Mouse (Mus musculus) lung, postnatal 10 days (tissue): Measurements from ENCODE around the gene Sf3b2.

Experiments
- DNase-seq: peaks from one replicate; pipeline ENCODE4 v3.0.0; 2021

Sf3b2 gene

DNA sequence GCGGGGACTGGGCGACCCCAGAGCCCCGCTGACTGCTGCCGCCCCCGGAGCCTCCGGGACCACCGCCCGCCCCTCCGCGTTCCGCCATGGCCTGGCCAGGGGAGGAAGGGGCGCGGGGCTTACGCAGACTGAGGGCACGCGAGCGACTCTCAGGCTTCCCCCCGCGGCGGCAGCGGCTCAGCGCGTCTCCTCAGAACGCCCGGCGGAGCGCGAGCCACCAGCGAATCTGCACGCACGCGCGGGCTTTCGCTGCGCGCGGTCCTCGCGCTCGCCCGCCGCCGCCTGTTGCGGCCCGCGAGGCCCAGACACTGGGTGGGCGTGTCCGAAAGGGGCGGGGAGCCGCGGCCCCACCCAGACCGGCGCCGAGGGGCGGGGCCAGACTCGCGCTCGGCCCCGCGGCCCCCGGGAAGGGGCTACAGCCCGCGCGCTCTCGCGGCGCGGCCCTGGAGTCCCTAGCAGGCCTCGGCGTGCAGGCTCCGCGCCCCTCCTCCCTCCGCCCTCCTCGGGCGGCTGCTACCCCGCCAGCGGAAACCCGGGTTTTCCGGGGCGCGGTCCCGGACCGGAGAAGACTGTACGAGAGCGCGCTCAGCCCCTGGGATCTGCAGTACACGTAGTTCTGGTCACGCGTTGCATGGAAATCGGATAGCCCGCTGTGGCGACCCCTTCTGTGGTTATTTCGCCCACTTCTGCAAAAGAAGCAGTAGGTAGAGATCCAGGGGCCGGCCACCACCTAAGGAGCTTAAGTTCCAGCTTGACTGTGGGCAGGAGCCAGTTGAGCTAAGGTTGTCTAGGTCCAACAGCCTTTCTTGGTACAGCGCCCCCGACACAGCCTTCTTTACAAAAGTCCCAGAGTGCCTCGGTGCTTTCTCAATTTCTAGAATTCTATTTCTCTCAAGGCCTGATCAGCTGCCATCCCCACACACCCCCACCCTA lies 22.2 kb downstream of the Sf3b2 start, which contains the start of gene Pacs1:
Gene Pacs1, minus strand, starts transcription at position 319 of the 933 bp plus-strand sequence.
- peak; percentile 95 for DNase-seq

DNA sequence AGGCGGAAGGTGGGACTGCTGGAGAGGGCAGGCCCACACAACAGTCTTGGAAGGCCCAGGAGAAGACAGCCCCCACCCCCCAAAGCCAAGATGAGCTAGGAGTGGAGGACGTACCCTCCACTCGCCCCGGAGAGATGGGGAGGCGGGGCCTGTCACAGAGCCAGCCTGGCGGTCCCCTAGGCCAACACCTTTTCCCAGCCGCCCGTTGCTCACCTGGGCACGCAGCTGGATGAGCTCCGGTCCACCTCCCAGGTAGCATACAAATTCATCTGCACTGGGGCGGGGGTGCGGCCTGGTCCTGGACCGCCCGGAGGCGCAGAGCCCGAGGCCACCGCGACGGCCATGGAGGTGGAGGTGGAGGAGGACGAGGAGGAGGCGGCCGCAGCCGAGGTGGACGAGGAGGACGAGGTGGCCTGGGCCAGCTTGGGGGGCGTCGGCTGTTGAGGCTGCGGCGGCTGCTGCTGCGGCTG lies 22.9 kb downstream of the Sf3b2 start:
- peak; percentile 70 for DNase-seq

DNA sequence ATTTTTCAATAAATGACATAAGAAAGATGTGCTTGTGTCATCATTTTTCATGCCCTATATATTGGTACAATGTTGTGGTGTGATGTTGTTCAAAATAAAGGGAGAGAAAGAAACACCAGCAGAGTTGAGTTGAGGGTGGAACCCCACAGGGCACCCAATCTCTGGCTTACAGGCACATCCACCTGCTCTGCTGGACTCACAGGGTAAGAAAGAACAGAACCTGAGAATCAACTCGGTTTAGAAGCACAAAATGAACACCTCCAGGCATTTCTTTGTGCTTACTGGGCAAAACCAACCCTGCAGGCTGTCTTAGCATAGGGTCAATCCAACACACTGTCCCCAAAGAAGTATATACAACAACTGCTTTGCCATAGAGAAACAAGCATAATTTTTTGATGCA lies 23.8 kb downstream of the Sf3b2 start:
- no peak for DNase-seq

DNA sequence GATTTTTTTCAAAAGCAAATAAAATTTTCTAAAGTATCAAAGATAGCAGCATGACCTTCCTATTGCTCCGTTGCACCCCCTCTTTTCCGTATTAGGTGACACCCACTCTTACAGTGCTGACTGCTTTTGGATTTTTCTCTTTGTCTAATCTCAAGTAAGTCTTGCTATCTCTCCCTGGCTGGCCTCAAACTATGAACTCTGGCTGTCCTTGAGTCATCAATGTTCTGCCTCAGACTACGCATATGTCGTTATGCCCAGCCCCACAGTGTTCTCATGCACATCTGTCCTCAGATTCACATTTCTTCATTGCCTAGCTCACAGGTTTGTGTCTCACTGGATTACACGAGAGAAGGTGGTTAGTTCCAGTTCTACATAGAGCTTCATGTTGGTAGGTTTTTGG lies 25.9 kb downstream of the Sf3b2 start:
- DNase-seq, result no peak

DNA sequence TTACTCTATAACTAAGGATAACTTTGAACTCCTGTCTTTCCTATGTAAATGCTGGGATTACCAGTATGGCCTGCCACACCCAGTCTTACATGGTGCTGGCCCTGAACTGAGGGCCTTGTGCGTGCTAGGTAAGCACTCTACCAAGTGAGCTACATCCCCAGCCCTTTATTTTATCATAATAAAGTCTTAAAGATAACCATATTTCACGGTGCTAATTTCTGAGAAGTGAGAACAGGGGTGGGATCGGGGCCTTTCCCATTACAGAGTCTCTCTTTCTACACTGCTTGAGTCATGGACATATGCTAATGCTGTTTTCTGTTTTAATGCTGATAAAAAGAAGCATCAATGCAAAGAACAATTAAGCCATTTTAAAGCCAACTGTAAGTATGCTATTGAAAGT lies 26.4 kb downstream of the Sf3b2 start:
- no peak for DNase-seq

DNA sequence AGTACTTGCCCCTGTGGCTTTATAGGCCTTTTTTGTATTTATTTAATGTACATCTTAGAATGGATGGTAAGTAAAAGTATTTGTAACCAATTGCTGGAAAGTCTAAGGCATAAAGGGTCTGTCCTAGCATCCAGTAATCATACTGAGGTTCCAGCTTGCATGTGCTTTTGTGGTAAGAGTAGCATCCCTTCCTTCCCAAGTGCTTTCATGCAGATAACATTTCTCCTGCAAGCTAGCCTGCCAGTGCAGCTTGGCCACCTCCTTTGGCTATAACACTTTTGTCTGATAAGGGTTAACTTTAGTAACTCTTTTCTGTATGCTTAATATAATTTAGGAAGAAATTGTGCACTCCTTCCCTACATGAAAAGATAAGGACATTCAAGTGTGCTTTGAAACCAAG lies 27.2 kb downstream of the Sf3b2 start:
- DNase-seq, result no peak

DNA sequence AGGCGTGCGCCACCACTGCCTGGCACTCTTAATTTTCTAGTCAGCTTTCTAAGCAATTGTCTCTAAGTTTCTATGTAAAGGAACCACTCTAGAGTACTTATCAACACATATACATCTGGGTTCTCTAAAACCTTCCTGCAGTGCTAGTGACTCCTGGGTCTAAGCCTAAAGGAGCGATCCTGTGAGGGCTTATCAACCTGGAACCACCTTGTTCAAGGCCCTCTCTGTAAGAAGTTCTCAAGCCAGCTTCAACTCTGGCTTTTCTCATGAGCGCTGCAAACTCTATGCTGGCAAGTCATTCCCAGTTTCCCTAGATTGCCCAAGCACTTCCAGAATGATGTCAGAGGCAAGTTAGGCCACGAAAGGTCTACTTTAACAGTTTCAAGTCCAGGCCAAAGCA lies 28.2 kb downstream of the Sf3b2 start:
- no peak for DNase-seq

DNA sequence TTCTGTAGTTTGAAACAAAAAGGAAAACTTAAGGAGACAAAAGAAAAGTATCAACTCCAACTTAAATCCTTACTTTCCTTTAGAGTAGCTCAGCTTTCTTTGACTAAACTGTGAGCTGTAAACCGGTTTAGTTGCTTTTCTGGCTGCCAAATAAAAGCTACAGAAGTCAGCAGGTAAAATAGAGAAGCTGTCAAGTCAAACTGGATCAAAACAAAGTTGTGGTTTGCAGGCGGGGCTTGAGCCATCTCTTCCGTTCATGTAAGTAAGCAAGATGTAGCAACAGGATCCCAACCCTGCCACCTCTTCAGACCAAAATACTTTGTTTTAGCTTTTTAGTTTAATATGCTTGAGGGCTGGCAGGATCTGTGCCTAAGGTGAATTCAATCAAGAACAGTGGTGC lies 38.1 kb downstream of the Sf3b2 start:
- DNase-seq, result peak; percentile 20

DNA sequence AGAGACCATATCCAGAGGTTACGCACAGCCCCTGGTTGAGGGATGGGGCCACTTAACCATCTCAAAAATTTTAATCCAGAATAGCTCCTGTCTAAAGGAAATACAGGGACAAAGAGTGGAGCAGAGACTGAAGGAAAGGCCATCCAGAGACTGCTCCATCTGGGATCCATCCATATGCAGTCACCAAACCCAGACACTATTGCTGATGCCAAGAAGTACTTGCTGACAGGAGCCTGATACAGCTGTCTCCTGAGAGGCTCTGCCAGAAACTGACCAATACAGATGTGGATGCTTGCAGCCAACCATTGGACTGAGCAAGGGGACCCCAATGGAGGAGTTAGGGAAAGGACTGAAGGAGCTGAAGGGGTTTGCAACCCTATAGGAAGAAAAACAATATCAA lies 58.3 kb downstream of the Sf3b2 start:
- peak; percentile 56 for DNase-seq

DNA sequence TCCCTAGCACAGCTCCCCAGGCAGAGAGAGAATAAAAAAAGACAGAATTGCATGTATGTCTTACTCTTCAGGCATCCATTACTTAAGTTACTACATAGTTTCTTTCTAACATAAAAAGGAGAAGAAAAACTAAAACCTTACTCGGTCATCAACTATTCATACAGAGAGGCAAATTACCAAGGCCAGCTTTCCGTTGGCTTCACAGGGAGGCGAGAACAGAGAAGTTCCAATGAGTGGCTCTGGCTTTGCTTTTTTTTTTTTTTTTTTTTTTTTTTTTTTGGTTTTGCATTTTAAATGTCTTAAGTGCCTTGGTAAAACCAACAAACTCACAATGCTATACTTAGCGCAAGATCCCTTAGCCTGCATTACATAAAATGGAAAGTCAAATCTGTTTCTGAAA lies 62.6 kb downstream of the Sf3b2 start:
- no peak for DNase-seq

DNA sequence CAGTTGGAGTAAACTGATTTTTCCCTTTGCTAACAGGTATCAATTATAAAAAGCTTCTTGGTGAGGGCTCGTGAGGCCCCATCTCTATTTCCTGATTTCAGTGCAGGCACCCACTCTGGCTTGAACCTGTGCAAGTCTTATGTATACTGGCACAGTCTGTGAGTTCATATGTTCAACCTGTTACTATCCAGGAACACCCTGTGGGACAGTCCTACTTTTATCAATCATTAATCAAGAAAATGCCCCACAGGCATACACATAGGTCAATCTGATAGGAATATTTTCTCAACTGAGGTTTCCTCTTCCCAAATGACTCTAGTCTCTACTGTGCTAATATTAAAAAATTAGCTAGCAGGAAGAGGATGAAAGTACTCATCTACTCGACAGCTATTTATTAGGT lies 65.1 kb downstream of the Sf3b2 start:
- no peak for DNase-seq

DNA sequence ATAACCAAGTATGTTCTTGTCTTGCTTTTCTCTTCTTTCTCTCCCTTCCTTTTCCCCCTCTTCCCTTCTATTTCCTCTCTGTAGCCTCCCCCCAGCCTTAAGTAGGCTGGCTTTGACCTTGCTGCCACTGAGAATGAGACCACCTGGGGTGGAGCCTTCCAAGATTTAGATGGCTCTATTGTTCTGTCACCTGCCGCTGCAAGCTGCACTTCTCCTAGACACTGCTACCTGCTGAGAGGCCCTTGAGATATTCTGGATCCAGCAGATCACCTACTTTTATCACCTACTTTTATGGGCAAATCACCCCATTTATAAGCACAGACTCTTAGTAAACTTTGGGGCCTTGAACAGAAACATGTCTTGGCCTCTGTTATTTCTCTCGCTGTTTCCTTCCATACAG lies 70.6 kb downstream of the Sf3b2 start:
- no peak for DNase-seq

DNA sequence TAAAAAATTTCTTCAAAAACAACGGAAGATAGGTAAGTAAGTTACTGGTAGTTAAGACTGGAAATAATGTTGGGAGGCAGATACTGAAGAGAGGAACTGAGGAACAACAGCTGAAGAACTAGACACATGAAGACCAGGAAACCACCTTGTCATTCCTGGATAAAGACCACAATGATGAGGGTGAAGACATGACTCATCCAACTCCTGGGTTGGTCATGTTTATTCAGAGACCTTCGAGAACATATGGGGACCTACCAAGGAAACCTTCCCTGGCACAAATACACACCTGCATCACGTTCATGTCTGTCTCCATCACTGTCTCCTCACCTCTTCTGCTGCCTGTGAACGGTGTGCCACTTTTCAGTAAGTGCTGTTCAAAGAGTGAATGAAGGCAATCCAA lies 71.2 kb downstream of the Sf3b2 start:
- no peak for DNase-seq
